Mouse (Mus musculus) cerebellum, adult 2 months (tissue): Measurements from ENCODE around the gene Fam49a. TPM values are rescaled to one million over a fixed set of nuclear protein-coding genes. Genes with fewer than 3 reads are reported as not detected.
A peak's percentile ranks its signal among the peaks of the same experiment; 100 is the strongest.

Experiments used
- DNase-seq, 2 experiments: peaks; one replicate each; pipeline ENCODE4 v3.0.0; 2021
- H3K27ac ChIP-seq: fragments of 200-500 bp; 2 replicates; pipeline ENCODE4 v1.5.1; 2012; ENCODE audit warnings: low read length, control low read depth, inconsistent platforms; ENCODE audit not compliant: insufficient read depth
- H3K27me3 ChIP-seq: fragments of 200-500 bp; 2 replicates; pipeline ENCODE4 v1.6.1; 2012; ENCODE audit warnings: inconsistent platforms, mild to moderate bottlenecking, low read length, moderate library complexity; ENCODE audit not compliant: control insufficient read depth, insufficient read depth
- H3K4me1 ChIP-seq: fragments of 200-500 bp; 2 replicates; pipeline ENCODE4 v1.6.1; 2011; ENCODE audit warnings: low read length; ENCODE audit not compliant: control insufficient read depth, insufficient read depth
- H3K4me3 ChIP-seq: fragments of 200-500 bp; replicated peaks from 2 replicates; pipeline ENCODE3; 2011; ENCODE audit warnings: mild to moderate bottlenecking, low read depth, low read length, control low read depth; ENCODE audit not compliant: insufficient read depth
- CTCF ChIP-seq: fragments of 200-500 bp; IDR thresholded peaks from 2 replicates; pipeline ENCODE4 v1.5.1; 2011; ENCODE audit warnings: low read depth, mild to moderate bottlenecking, control low read depth, low read length, moderate library complexity, borderline replicate concordance; ENCODE audit not compliant: insufficient read depth
- POLR2A ChIP-seq: fragments of 200-500 bp; IDR thresholded peaks from 2 replicates; pipeline ENCODE4 v1.6.1; 2011; ENCODE audit warnings: low read length, control low read depth, borderline replicate concordance; ENCODE audit not compliant: insufficient read depth
- WGBS: fragments of 180-500 bp; shearing (Covaris S2); methylation state at CpG from one replicate; pipeline ENCODE4 v1.1.7; 2018; 5-methylcytosine and 5-hydroxymethylcytosine counted together
- polyA plus RNA-seq: library from polyadenylated mRNA; depleted of rRNA; stranded (reverse); fragments of >200 nt; gene quantifications from 2 replicates; pipeline ENCODE4 v1.2.3, GENCODE M21; 2012; rRNA removed

Gene Fam49a
- polyA plus RNA-seq = 19.6 and 21.7 TPM in 2 replicates

DNA sequence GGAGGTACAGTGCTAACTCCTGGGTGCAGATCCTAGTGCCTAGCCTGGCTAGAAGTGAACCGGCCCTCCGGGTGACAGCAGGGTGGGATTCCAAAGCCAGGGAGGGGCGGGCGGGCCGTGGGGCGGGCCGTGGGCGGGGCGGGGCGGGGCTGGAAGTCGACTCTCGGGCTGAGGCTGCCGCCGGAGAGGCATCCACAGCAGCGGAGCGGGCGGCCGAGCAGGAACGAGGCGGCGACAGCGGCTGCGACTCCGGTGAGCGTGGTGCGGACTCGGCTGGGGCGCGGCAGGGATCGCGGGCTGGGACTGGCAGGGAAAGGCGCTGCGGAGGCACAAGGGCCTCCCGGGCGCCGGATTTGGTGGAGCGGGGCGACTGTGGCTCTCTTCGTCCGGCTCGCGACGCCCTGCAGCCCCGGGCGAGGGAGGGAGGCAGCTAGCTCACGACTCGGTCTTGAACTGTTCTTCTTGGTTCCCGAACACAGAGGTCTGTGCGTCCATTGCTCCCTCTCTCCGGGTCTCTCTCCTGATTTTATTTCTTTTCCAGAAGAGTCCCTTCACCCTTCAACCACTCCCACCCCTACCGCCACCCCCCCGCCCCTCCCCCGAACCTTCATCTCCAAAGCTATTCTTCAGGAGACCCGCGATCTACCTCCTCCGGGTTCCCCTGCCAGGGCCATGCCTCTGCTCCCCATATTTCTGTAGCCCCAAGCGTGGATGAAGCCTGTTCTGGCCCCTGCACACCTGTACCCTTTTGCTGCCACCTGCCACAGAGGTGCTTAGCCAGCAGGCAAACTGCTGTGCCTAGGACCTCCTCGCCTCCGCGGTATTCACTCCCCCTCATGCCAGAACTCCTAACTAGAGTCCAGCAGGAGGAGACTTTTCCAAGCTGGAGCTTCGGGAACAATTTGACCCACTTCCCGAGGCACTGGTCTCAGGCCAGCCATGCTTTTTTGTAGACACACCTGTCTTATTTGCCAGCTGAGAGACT, at the start of gene Fam49a:
TSS of gene Fam49a (plus strand) at position 153 of the 985 bp plus-strand sequence.
- peak within 1 kb of the TSS; percentile 8; the same call in 1 of the 2 replicates for H3K27ac ChIP-seq
- H3K27me3 ChIP-seq = no peaks in the 10 kb centered on the region
- peak; percentile 78 to 79 for DNase-seq
- H3K4me1 ChIP-seq = peaks cover 5% of the 10 kb centered on the region; the same call in 1 of the 2 replicates
- peak within 1 kb of the TSS; percentile 59 for H3K4me3 ChIP-seq
- TF ChIP-seq CTCF (no peak), POLR2A (peak; percentile 80)
- under 1% methylated on average over 60 of the region's 62 CpGs for WGBS

DNA sequence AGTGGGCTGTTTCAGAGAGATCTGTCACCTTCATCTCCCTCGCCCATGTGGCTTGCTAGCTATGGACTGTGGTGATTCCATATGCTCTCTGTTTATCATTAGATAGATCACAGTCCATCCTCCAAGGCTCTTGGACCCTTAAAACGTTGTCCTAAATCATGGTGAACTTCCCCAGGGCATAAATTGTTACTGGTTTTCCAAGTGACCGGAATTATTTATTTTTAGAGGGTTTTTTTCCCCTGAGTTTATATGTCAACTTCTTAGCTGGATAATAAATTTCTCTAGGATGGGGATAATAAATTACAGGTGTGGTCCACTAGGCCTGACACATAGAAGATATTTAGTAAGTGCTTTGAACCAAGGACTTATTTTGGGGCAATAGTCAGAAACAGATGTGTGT, 48.4 kb upstream of the Fam49a start:
- H3K4me1 ChIP-seq = no peaks in the 10 kb centered on the region
- no peak for DNase-seq
- 76% methylated on average over 3 of the region's 3 CpGs for WGBS
- no peak overlapping the region for H3K4me3 ChIP-seq
- H3K27me3 ChIP-seq = no peaks in the 10 kb centered on the region
- TF ChIP-seq CTCF (no peak), POLR2A (no peak)
- H3K27ac ChIP-seq = no peak overlapping the region

DNA sequence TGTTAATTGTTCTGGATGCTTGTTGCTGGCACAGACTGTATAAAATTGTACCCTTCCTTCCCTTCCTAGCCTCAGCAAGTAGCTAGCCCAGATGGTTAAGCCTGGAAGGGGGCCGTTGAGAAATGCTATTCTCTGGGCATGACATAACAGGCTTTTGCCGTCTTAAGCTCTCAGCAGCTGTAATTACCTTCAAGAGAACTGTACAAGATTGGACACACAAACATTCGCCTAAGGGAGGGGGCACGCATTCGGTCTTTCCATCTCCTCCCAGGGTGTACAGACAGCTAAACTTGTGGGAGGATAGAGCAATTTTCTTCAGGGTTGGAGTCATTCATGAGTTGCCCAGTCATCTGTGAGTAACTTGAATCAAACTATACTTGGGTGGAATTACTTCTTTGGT, 43.0 kb upstream of the Fam49a start:
- no peak for TF ChIP-seq CTCF
- no peak for TF ChIP-seq POLR2A
- Histone ChIP-seq H3K4me1 (peaks cover 3% of the 10 kb centered on the region), H3K4me3 (no peak overlapping the region), H3K27ac (no peak overlapping the region), H3K27me3 (no peaks in the 10 kb centered on the region)
- DNase-seq = no peak
- WGBS = 66% methylated on average over 5 of the region's 5 CpGs

DNA sequence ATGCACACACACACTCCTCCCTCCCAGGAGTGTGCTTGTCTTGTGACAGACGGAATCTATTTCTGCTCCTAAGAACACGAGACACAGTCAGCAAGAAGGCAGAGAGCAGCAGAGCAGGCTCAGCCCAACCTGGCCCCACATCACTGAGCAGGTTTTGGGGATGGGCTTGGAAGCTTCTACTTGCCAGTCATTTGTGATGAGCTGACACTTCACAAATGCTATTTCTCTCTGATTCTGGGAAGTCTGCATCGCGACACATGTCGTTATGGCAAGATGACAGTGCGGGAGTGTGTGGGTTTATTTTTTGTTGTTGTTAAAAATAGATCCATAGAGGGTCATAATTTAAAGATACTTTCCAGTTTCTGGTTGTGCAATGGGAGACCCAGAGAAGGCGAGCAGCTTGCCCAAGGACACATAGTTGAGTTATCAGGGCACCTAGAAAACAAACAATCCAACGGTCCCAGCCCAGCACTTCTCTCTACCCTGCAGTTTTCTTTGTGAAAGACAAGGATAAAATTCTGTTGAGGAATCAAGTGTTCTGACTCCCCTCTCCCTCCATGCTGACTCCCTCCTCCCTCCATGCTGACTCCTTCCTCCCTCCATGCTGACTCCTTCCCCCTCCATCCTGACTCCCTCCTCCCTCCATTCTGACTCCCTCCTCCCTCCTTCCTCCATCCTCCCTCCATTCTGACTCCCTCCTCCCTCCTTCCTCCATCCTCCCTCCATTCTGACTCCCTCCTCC, 41.0 kb upstream of the Fam49a start:
- Histone ChIP-seq H3K27ac (no peak overlapping the region), H3K27me3 (no peaks in the 10 kb centered on the region), H3K4me3 (no peak overlapping the region), H3K4me1 (peaks cover 3% of the 10 kb centered on the region)
- no peak for DNase-seq
- TF ChIP-seq CTCF (no peak), POLR2A (no peak)
- WGBS = 30% methylated on average over 8 of the region's 8 CpGs

DNA sequence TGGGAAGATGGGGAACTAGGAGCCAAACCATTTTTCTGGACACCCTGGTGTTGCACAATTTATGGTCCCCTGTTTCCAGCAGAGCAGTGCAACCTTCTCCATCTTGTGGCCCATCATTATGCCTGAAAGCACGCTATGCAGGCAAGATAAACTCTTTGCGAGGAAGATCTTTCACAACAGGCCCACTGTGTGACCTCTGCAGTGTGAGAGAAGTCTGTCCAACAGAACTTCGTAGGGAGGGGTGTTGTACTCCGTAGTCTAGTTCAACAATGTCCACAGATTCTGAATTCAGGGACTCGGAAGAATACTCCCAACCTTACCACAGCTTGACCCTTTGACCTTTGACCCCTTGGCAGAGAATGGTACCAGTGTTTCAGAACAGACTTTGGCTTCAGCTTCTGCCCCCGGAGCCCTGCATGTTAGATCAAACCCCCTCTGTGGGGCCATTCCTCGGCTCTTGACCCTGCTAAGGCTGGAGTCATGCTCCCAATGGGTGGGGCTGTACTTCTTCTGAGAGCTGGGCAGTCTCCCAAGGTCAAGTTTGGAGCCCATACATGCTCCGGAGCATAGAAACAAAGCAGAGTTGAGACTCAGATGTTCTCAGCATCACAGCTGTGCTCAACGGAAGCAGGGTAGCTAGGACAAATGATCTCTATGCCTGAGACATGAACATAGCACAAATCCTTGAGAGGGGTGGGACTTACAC, 39.2 kb upstream of the Fam49a start:
- no peak for TF ChIP-seq POLR2A
- Histone ChIP-seq H3K27ac (no peak overlapping the region), H3K4me3 (no peak overlapping the region), H3K27me3 (no peaks in the 10 kb centered on the region), H3K4me1 (peaks cover 3% of the 10 kb centered on the region)
- DNase-seq = no peak
- WGBS = 58% methylated on average over 9 of the region's 9 CpGs

DNA sequence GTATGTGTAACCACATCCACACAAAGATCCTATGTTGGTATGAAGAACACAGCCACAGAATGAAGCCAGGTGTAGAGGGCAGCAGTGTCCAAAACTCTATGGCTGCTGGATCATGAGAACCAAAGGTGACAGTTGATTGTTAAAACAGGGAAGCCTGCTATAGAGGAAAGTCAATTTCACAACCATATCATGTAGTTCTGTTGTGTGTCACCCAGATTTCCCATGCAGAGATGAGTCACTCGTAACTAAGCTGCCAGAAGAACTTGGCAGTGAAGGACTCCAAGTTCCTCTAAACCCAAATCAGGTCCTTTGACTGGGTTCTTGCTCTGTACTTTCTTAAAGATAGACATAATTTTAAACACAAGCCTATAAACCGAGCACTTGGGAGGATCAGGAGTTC, 38.6 kb upstream of the Fam49a start:
- Histone ChIP-seq H3K4me3 (no peak overlapping the region), H3K4me1 (peaks cover 3% of the 10 kb centered on the region), H3K27me3 (no peaks in the 10 kb centered on the region), H3K27ac (no peak overlapping the region)
- TF ChIP-seq POLR2A = no peak
- 71% methylated on average over 2 of the region's 2 CpGs for WGBS
- no peak for DNase-seq

DNA sequence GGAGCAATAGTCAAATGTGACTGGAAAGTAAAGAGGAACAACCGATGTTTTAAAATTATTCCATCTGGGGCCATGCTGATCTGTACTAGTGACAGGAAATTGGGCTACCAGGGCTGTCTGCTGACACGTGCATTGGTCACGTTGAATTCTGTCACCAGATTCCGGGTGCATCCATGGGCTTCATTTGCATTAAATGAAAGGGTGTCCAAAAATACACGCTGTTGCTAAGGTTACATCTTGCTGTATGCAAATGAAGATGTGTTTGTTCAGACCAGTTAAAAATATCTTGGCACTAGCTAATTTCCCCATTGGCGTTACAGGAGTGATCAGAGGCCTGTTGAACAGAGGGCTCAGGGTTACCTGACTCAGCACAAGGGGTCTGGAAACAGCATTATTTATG, 36.2 kb upstream of the Fam49a start:
- H3K27me3 ChIP-seq = no peaks in the 10 kb centered on the region
- WGBS = 22% methylated on average over 6 of the region's 6 CpGs
- no peak overlapping the region for H3K4me3 ChIP-seq
- H3K27ac ChIP-seq = no peak overlapping the region
- H3K4me1 ChIP-seq = peaks cover 1% of the 10 kb centered on the region
- TF ChIP-seq CTCF (no peak), POLR2A (no peak)
- DNase-seq = no peak
